Mouse (Mus musculus) lung, adult 10 weeks (tissue): Measurements from ENCODE around the gene Gm4787. TPM values are rescaled to one million over a fixed set of nuclear protein-coding genes. Genes with fewer than 3 reads are reported as not detected.

Experiments used
- polyA plus RNA-seq: library from polyadenylated mRNA; stranded (reverse); fragments of 350-450 nt; fragmentation: Illumina TruSeq; extraction: RNeasy Lipid Tissue Mini Kit (QIAGEN cat#74804); gene quantifications from one replicate; pipeline ENCODE4 v1.2.3, GENCODE M21; 2014; ENCODE audit warnings: low read depth, low replicate concordance; ENCODE audit not compliant: insufficient read depth

Gm4787 gene
- 0.27 TPM for polyA plus RNA-seq

DNA sequence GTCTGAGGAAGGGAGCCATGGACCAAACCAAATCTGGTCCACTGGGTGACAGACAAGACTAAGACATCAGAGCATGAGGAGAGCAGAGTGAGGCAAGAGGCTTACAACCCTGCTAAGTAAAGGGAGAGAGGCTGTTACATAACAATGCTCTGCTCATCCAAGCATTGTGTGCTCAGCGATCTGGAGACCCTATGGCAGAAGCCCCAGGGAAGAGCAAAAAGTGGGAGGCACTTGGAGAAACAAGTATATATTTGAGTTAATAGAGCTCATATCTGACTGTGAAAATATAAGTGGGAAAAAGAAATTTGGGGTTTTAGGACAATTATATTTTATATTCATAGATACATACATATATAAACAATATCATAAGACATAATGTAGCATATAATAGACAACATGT, at the start of gene Gm4787:
Gene Gm4787 (minus strand): TSS at position 101 of the 400 bp plus-strand sequence.

DNA sequence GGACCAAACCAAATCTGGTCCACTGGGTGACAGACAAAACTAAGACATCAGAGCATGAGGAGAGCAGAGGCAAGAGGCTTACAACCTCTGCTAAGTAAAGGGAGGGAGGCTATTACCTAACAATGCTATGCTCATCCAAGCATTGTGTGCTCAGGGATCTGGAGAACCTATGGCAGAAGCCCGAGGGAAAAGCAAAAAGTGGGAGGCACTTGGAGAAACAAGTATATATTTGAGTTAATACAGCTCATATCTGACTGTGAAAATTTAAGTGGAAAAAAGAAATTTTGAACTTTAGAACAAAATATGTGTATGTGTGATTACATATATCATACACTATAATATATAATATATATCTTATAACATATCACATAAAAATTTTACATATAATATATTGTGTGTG, 42.6 kb upstream of the Gm4787 start, which contains the start of gene Adam4:
Gene Adam4 (minus strand): TSS at position 101 of the 400 bp plus-strand sequence.

DNA sequence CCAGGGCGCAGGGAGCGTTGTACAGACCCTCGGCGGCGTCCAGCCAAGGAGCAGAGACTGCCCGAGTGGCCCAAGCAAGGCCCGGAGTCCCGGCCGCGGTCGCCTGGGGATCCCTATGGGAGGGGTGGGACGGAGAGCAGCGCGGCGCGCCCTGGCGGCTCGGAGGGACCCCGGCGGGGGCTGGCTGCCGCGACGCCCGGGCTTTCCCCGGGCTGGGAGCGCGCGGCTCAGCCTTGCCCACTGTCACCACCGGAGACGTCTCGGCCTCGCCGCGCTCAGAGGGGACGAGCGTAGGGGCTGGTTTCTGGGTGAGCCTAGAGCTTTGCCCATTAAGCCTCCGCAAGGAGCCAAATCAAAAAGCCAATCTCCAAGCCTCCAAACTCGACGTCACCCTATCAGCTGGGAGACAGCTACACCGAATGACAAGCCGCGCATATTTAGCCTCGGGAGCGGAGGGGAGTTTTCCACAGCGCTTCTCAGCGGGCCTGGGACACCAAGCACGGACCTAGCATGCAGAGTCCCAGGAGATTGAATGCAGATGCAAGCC, 46.3 kb downstream of the Gm4787 start, which contains the start of gene Slc8a3:
Gene Slc8a3 (minus strand): TSS at position 306 of the 547 bp plus-strand sequence.

Other genes with a start within 250 kb of the Gm4787 start
- 0.19 TPM for gene Slc8a3, start 46.3 kb downstream of the Gm4787 start, polyA plus RNA-seq
- gene Adam4, start 42.5 kb upstream of the Gm4787 start, polyA plus RNA-seq: 0.35 TPM
- gene Cox16, start 105.7 kb upstream of the Gm4787 start, polyA plus RNA-seq: 125 TPM
- gene Gm20498, start 153.4 kb upstream of the Gm4787 start, polyA plus RNA-seq: 8.6 TPM
- 24.3 TPM for gene Synj2bp, start 153.4 kb upstream of the Gm4787 start, polyA plus RNA-seq
- not detected for gene Adam21, start 189.0 kb upstream of the Gm4787 start, polyA plus RNA-seq
- gene Med6, start 215.5 kb upstream of the Gm4787 start, polyA plus RNA-seq: 35.9 TPM